Mouse (Mus musculus) thymus, adult 2 months (tissue): Measurements from ENCODE around the gene Fam222a. TPM values are rescaled to one million over a fixed set of nuclear protein-coding genes. Genes with fewer than 3 reads are reported as not detected.

Source experiments
- DNase-seq: peaks from one replicate; pipeline ENCODE4 v3.0.0; 2021
- H3K27ac ChIP-seq: fragments of 200-500 bp; 2 replicates; pipeline ENCODE4 v1.5.1; 2012; ENCODE audit warnings: low read length, control low read depth; ENCODE audit not compliant: control insufficient read depth, insufficient read depth
- H3K27me3 ChIP-seq: fragments of 200-500 bp; 2 replicates; pipeline ENCODE4 v1.6.1; 2012; ENCODE audit warnings: mild to moderate bottlenecking, low read length, moderate library complexity, mixed read lengths; ENCODE audit not compliant: control insufficient read depth, insufficient read depth
- H3K36me3 ChIP-seq: fragments of 200-500 bp; 2 replicates; pipeline ENCODE4 v1.6.1; 2012; ENCODE audit warnings: mild to moderate bottlenecking, low read length, moderate library complexity; ENCODE audit not compliant: control insufficient read depth, insufficient read depth
- H3K4me1 ChIP-seq: fragments of 200-500 bp; replicated peaks from 2 replicates; pipeline ENCODE4 v1.6.1; 2012; ENCODE audit warnings: low read length; ENCODE audit not compliant: control insufficient read depth, insufficient read depth
- H3K4me3 ChIP-seq: fragments of 200-500 bp; 2 replicates; pipeline ENCODE4 v1.5.1; 2012; ENCODE audit warnings: mild to moderate bottlenecking, low read length, control low read depth, moderate library complexity; ENCODE audit not compliant: control insufficient read depth, insufficient read depth
- CTCF ChIP-seq: fragments of 200-500 bp; IDR thresholded peaks from 2 replicates; pipeline ENCODE4 v1.5.1; 2012; ENCODE audit warnings: mild to moderate bottlenecking, control low read depth, low read length, moderate library complexity, borderline replicate concordance; ENCODE audit not compliant: control insufficient read depth, poor library complexity, insufficient read depth; ENCODE audit errors: extremely low read depth
- POLR2A ChIP-seq: fragments of 200-500 bp; IDR thresholded peaks from 2 replicates; pipeline ENCODE4 v1.6.1; 2012; ENCODE audit warnings: mild to moderate bottlenecking, low read length, control low read depth, moderate library complexity; ENCODE audit not compliant: control insufficient read depth, poor library complexity, insufficient read depth; ENCODE audit errors: extremely low read depth
- WGBS: fragments of 180-500 bp; shearing (Covaris S2); methylation state at CpG from one replicate; pipeline ENCODE4 v1.1.7; 2018; 5-methylcytosine and 5-hydroxymethylcytosine counted together
- polyA plus RNA-seq: library from polyadenylated mRNA; depleted of rRNA; stranded (reverse); fragments of >200 nt; gene quantifications from 2 replicates; pipeline ENCODE4 v1.2.3, GENCODE M21; 2012

The Fam222a gene
- polyA plus RNA-seq, 1 experiment: 15.3 TPM

DNA sequence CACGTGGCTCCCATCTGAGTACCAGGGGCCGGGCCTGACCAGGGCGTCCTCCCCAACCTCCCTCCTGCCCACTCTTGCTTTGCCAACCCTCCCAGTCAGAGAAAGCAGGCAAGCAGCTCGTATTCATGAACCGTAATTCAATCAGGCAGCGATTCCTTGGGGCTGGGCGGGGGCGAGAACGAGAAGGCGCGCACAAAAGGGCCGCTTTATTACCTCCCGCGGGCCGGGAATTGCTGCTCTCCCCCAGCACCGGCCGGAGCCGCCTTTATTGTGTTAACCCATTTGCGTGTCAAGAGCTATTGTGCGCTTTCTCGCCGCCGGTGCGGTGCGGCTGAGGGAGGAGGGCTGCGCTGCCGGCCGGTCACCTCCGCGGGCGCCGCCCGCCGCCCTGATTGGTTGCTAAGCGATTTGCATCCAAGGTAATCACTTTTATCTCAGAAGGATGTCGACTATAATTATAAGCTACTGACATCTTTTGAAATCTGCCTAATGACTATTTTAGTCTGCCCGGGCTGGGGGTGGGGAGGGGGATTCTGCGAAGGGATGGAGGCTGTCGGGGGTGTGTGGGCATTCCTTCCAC, 3.7 kb downstream of the Fam222a start:
- TF ChIP-seq CTCF: no peak
- no peak for TF ChIP-seq POLR2A
- Histone ChIP-seq H3K4me3 (no peak overlapping the region), H3K27ac (no peak overlapping the region), H3K4me1 (peaks cover 62% of the 10 kb centered on the region), H3K36me3 (no peaks in the 10 kb centered on the region), H3K27me3 (no peaks in the 10 kb centered on the region)
- no peak for DNase-seq
- 31% methylated on average over 39 of the region's 39 CpGs for WGBS

- peaks cover 62% of the 10 kb centered on the region for H3K4me1 ChIP-seq
- WGBS: 88% methylated on average over 2 of the region's 2 CpGs
- no peaks in the 10 kb centered on the region for H3K36me3 ChIP-seq
- H3K27ac ChIP-seq: no peak overlapping the region
- H3K27me3 ChIP-seq: no peaks in the 10 kb centered on the region
- no peak for DNase-seq
- H3K4me3 ChIP-seq: no peak overlapping the region
- TF ChIP-seq POLR2A: no peak
- TF ChIP-seq CTCF: no peak
Measured at GRCm38 (mm10) chr5:114572997-114573396, 5.2 kb downstream of the Fam222a start.

DNA sequence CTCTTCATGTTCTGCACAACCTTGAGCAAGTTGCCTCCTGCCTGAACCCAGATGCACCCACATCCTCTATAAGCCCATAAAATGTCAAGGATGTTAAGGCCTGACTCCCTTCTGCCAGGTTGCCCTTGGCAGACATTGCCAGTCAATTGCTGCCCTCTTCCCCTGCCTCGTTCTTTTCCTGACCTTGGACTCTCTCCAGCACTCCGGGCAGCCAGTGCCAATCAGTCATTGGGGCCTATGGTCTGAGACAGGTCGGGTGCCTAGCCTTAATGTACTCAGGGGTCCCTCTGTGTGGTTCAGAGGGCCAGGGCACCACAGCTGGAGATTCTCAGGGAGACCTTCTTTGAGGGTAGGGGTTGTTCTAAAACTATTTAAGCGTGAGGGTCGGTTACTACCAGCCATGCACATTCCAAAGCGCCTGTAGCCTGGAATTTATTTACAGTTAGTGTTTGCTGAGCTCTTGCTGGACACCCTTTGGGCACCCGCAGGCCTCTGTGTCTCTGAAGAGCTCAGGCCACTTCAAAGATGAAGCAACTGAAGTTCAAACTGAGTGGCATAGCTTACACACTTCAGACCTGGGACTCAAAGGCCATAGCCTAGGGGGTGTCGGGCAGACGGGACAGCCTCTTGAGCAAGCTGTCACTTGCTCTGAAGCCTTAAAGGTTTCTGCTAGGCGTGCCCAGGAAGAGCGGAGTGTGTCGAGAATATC, 6.3 kb downstream of the Fam222a start:
- DNase-seq: no peak

GRCm38 (mm10) chr5:114575010-114575409, 7.2 kb downstream of the Fam222a start:
- H3K27me3 ChIP-seq: no peaks in the 10 kb centered on the region
- no peaks in the 10 kb centered on the region for H3K36me3 ChIP-seq
- 94% methylated on average over 11 of the region's 11 CpGs for WGBS
- no peak for DNase-seq
- H3K4me3 ChIP-seq: no peak overlapping the region
- H3K4me1 ChIP-seq: peaks cover 52% of the 10 kb centered on the region
- H3K27ac ChIP-seq: no peak overlapping the region
- no peak for TF ChIP-seq CTCF
- no peak for TF ChIP-seq POLR2A

More for the DNA sequence above, 6.3 kb downstream of the Fam222a start:
- Histone ChIP-seq H3K36me3 (no peaks in the 10 kb centered on the region), H3K4me3 (no peak overlapping the region), H3K27ac (no peak overlapping the region), H3K27me3 (no peaks in the 10 kb centered on the region), H3K4me1 (peaks cover 51% of the 10 kb centered on the region)
- TF ChIP-seq POLR2A (no peak), CTCF (no peak)
- 89% methylated on average over 12 of the region's 12 CpGs for WGBS

- H3K4me3 ChIP-seq: no peak overlapping the region
- no peaks in the 10 kb centered on the region for H3K27me3 ChIP-seq
- TF ChIP-seq CTCF: no peak
- TF ChIP-seq POLR2A: no peak
- DNase-seq: no peak
- no peak overlapping the region for H3K27ac ChIP-seq
- peaks cover 49% of the 10 kb centered on the region for H3K4me1 ChIP-seq
- no peaks in the 10 kb centered on the region for H3K36me3 ChIP-seq
- WGBS: 69% methylated on average over 7 of the region's 7 CpGs
Measured at GRCm38 (mm10) chr5:114575530-114575929, 7.7 kb downstream of the Fam222a start.

DNA sequence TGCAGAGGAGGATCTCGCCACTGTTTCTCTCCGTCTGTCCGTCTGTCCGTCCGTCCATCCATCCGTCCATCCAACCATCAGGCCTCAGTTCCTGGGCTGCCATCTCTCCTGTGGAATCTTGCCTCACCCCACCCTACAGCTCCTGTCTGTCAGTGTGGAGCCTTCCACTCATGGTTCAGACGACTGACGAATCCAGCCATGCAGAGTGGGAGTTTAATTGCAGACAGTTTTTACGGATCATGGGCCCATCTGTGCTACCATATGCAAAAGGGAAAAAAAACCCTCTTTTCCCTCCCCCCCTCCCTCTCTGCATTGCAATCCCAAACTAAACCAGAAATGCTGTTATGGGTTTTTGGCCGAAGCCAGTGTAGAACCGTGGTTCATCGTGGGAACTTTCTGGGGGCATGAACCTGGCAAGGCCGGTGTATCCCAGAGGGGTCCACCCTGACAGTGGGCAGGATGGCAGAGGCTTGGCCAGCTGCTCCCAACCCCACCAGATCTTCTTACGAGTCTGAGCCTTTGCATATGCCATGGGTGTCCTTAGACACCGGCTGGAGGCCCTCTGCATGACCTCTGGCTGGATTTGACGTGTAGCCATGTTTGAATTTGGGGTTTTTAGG, 8.3 kb downstream of the Fam222a start:
- no peaks in the 10 kb centered on the region for H3K27me3 ChIP-seq
- H3K4me3 ChIP-seq: no peak overlapping the region
- WGBS: 97% methylated on average over 16 of the region's 16 CpGs
- no peaks in the 10 kb centered on the region for H3K36me3 ChIP-seq
- H3K27ac ChIP-seq: no peak overlapping the region
- H3K4me1 ChIP-seq: peaks cover 45% of the 10 kb centered on the region
- DNase-seq: no peak
- TF ChIP-seq POLR2A (no peak), CTCF (no peak)
